Mouse (Mus musculus): ENCODE measurements around the gene Sbno2.

- TF ChIP-seq CTCF (IDR thresholded peaks at IDR 0.05; ENCODE audit: borderline replicate concordance, control insufficient read depth, extremely low read depth, insufficient read depth, low read length, poor library complexity): no peak
- TF ChIP-seq POLR2A (IDR thresholded peaks at IDR 0.05; ENCODE audit: control insufficient read depth, extremely low read depth, insufficient read depth, low read length, poor library complexity): no peak
Observed at GRCm38 (mm10) chr10:80025463-80025862, 79.9 kb downstream of the Sbno2 start.
